Mouse (Mus musculus) forebrain, embryonic 12.5 days (tissue): Measurements from ENCODE around the gene Ctsll3. TPM values are rescaled to one million over a fixed set of nuclear protein-coding genes. Genes with fewer than 3 reads are reported as not detected.

Experiments used
- ATAC-seq: fragments of 200-750 bp; cut with Nextera tagmentation; 2 replicates; pipeline ENCODE4 v1.8.0; 2017; ENCODE audit warnings: moderate TSS enrichment; ENCODE audit not compliant: low FRiP score
- H3K27ac ChIP-seq: fragments of 300-500 bp; sonication (generic); 2 replicates; pipeline ENCODE4 v1.5.1; 2016; ENCODE audit warnings: mild to moderate bottlenecking
- H3K27me3 ChIP-seq: fragments of 300-500 bp; sonication (generic); 2 replicates; pipeline ENCODE4 v1.6.1; 2016; ENCODE audit warnings: mild to moderate bottlenecking
- H3K36me3 ChIP-seq: fragments of 300-500 bp; sonication (generic); replicated peaks from 2 replicates; pipeline ENCODE4 v1.6.1; 2016; ENCODE audit warnings: mild to moderate bottlenecking
- H3K4me1 ChIP-seq: fragments of 300-500 bp; sonication (generic); 2 replicates; pipeline ENCODE4 v1.6.1; 2016
- H3K4me2 ChIP-seq: fragments of 300-500 bp; sonication (generic); 2 replicates; pipeline ENCODE4 v1.6.1; 2016; ENCODE audit warnings: mild to moderate bottlenecking, moderate library complexity
- H3K4me3 ChIP-seq: fragments of 300-500 bp; sonication (generic); replicated peaks from 2 replicates; pipeline ENCODE4 v1.5.1; 2016; ENCODE audit warnings: mild to moderate bottlenecking
- H3K9ac ChIP-seq: fragments of 300-500 bp; sonication (generic); 2 replicates; pipeline ENCODE4 v1.6.1; 2016; ENCODE audit warnings: mild to moderate bottlenecking
- H3K9me3 ChIP-seq: fragments of 300-500 bp; sonication (generic); 2 replicates; pipeline ENCODE4 v1.6.1; 2016
- WGBS: fragments of 180-500 bp; shearing (Covaris S2); methylation state at CpG from one replicate; pipeline ENCODE4 v1.1.7; 2016; 5-methylcytosine and 5-hydroxymethylcytosine counted together
- polyA plus RNA-seq: library from polyadenylated mRNA; unstranded; fragments of >200 nt; fragmentation: Nextera tagmentation; extraction: Ambion mirVana; gene quantifications from 2 replicates; pipeline ENCODE4 v1.2.1, GENCODE M21; 2016

The Ctsll3 gene
- polyA plus RNA-seq, 1 experiment from 2014 or later: not detected

- no peaks in the 10 kb centered on the region for H3K27me3 ChIP-seq
- no peak within 1 kb of the TSS for H3K4me3 ChIP-seq
These were observed 16.4 kb downstream of the Ctsll3 start, which contains the start of gene BC051665 for GRCm38 (mm10) chr13:60786264-60786663. TSS of gene BC051665 (minus strand) at chr13:60786364.

GRCm38 (mm10) chr13:60783301-60783700 is 19.3 kb downstream of the Ctsll3 start:
- Histone ChIP-seq H3K36me3 (no peaks in the 10 kb centered on the region), H3K4me2 (no peak overlapping the region), H3K4me3 (no peak overlapping the region), H3K9me3 (no peaks in the 10 kb centered on the region), H3K27me3 (no peaks in the 10 kb centered on the region), H3K27ac (no peak overlapping the region), H3K9ac (no peak overlapping the region), H3K4me1 (no peaks in the 10 kb centered on the region)
- WGBS: 90% methylated on average over 7 of the region's 7 CpGs
- ATAC-seq: no peak

More at GRCm38 (mm10) chr13:60786264-60786663, 16.4 kb downstream of the Ctsll3 start, which contains the start of gene BC051665:
- no peaks in the 10 kb centered on the region for H3K4me1 ChIP-seq
- ATAC-seq: no peak
- H3K36me3 ChIP-seq: no peaks in the 10 kb centered on the region
- H3K27ac ChIP-seq: no peak within 1 kb of the TSS
- H3K9ac ChIP-seq: no peak within 1 kb of the TSS
- no peak within 1 kb of the TSS for H3K4me2 ChIP-seq
- H3K9me3 ChIP-seq: no peaks in the 10 kb centered on the region

DNA sequence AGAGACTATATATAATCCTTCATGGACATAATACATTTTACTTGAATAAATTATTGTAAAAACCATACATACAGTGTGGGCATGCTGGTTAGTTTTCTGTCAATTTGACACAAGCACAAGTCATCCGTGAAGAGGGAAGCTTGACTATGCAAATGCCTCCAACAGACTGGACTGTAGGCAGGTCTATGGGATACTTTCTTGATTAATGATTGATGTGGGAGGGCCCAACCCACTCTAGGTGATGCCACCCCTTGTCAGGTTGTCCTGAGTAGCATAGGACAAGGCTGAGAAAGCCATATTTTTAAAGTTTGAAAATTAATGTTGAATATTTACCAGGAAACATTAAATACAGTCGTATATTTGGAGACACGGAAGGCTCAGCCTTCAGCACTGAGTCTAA is 22.1 kb downstream of the Ctsll3 start:
- Histone ChIP-seq H3K36me3 (no peaks in the 10 kb centered on the region), H3K9ac (no peak overlapping the region), H3K4me2 (no peak overlapping the region), H3K27ac (no peak overlapping the region), H3K4me3 (no peak overlapping the region), H3K27me3 (no peaks in the 10 kb centered on the region), H3K9me3 (no peaks in the 10 kb centered on the region), H3K4me1 (no peaks in the 10 kb centered on the region)
- ATAC-seq: no peak
- 84% methylated on average over 3 of the region's 3 CpGs for WGBS

DNA sequence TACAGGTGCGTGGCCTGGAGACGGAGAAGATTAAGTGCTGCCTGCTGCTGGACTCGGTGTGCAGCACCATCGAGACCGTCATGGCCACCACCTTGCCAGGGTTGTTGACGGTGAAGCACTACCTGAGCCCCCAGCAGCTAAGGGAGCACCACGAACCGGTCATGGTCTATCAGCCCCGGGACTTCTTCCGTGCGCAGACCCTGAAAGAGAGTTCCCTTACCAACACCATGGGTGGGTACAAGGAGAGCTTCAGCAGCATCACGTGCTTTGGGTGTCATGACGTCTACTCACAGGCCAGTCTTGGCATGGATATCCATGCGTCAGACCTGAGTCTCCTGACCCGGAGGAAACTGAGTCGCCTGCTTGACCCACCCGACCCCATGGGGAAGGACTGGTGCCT is 41.5 kb downstream of the Ctsll3 start:
- 97% methylated on average over 17 of the region's 17 CpGs for WGBS
- no peaks in the 10 kb centered on the region for H3K4me1 ChIP-seq
- no peaks in the 10 kb centered on the region for H3K27me3 ChIP-seq
- H3K27ac ChIP-seq: no peak overlapping the region
- H3K9me3 ChIP-seq: no peaks in the 10 kb centered on the region
- H3K4me3 ChIP-seq: no peak overlapping the region
- no peak for ATAC-seq
- H3K36me3 ChIP-seq: peaks cover 60% of the 10 kb centered on the region
- H3K9ac ChIP-seq: no peak overlapping the region
- no peak overlapping the region for H3K4me2 ChIP-seq

DNA sequence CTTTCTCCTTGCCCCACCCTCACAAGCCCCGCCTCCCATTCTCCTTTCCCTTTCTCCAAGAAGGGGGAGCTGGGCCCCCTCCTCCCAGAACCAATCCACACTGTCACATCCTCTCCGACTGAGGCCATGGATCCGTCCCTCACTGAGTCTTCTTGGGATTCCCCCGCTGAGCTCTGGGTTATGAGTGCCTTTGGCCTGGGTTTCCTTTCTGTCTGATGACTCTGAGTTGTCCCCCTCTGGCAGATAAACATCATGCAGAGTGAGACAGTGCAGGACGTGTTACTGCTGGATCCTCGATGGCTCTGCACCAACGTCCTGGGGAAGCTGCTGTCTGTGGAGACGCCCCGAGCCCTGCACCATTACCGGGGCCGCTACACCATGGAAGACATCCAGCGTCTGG is 42.3 kb downstream of the Ctsll3 start:
- ATAC-seq: no peak
- WGBS: 94% methylated on average over 12 of the region's 12 CpGs
- Histone ChIP-seq H3K4me1 (no peaks in the 10 kb centered on the region), H3K27ac (no peak overlapping the region), H3K9me3 (no peaks in the 10 kb centered on the region), H3K4me3 (no peak overlapping the region), H3K4me2 (no peak overlapping the region), H3K9ac (no peak overlapping the region), H3K27me3 (no peaks in the 10 kb centered on the region), H3K36me3 (peaks cover 66% of the 10 kb centered on the region)

GRCm38 (mm10) chr13:60759136-60759535 is 43.5 kb downstream of the Ctsll3 start:
- Histone ChIP-seq H3K4me2 (no peak overlapping the region), H3K27me3 (no peaks in the 10 kb centered on the region), H3K4me3 (no peak overlapping the region), H3K27ac (no peak overlapping the region), H3K4me1 (no peaks in the 10 kb centered on the region), H3K36me3 (peaks cover 70% of the 10 kb centered on the region), H3K9ac (no peak overlapping the region), H3K9me3 (no peaks in the 10 kb centered on the region)
- WGBS: 32% methylated on average over 6 of the region's 6 CpGs
- ATAC-seq: no peak

- WGBS: 91% methylated on average over 13 of the region's 13 CpGs
- Histone ChIP-seq H3K4me3 (no peak overlapping the region), H3K27me3 (no peaks in the 10 kb centered on the region)
These were observed 45.4 kb downstream of the Ctsll3 start for GRCm38 (mm10) chr13:60757292-60757691.

DNA sequence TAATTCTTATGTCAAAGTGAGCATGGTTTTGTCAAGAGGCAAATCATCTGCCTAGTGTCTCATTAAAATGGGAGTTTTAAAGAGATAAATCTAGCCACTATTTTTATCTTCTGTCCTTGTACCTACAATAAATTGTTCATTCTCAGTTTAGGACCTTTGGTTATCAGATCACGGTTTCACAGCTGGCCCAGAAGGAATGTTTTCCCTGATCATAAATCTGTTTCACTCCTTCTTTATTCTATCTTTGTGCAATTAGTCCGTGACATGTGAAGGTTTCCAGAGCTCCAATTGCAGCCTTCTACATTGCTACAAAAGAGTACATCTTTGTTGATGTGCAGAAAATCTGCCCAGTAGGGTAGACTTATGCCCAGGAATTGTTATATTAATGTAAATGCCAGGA is 47.4 kb downstream of the Ctsll3 start:
- no peaks in the 10 kb centered on the region for H3K27me3 ChIP-seq
- no peak overlapping the region for H3K27ac ChIP-seq
- no peak overlapping the region for H3K4me2 ChIP-seq
- no peaks in the 10 kb centered on the region for H3K9me3 ChIP-seq
- no peak overlapping the region for H3K9ac ChIP-seq
- no peak for ATAC-seq
- peaks cover 77% of the 10 kb centered on the region for H3K36me3 ChIP-seq
- H3K4me3 ChIP-seq: no peak overlapping the region
- no peaks in the 10 kb centered on the region for H3K4me1 ChIP-seq
- WGBS: 90% methylated on average over 2 of the region's 2 CpGs

More at GRCm38 (mm10) chr13:60757292-60757691, 45.4 kb downstream of the Ctsll3 start:
- H3K9ac ChIP-seq: no peak overlapping the region
- H3K9me3 ChIP-seq: no peaks in the 10 kb centered on the region
- H3K36me3 ChIP-seq: peaks cover 76% of the 10 kb centered on the region
- H3K4me2 ChIP-seq: no peak overlapping the region
- H3K4me1 ChIP-seq: no peaks in the 10 kb centered on the region
- ATAC-seq: no peak
- H3K27ac ChIP-seq: no peak overlapping the region

GRCm38 (mm10) chr13:60753216-60753615 is 49.4 kb downstream of the Ctsll3 start:
- Histone ChIP-seq H3K9me3 (no peaks in the 10 kb centered on the region), H3K9ac (no peak overlapping the region), H3K4me3 (no peak overlapping the region), H3K27me3 (no peaks in the 10 kb centered on the region), H3K4me2 (no peak overlapping the region), H3K27ac (no peak overlapping the region), H3K36me3 (peaks cover 82% of the 10 kb centered on the region), H3K4me1 (no peaks in the 10 kb centered on the region)
- 97% methylated on average over 6 of the region's 6 CpGs for WGBS
- no peak for ATAC-seq

DNA sequence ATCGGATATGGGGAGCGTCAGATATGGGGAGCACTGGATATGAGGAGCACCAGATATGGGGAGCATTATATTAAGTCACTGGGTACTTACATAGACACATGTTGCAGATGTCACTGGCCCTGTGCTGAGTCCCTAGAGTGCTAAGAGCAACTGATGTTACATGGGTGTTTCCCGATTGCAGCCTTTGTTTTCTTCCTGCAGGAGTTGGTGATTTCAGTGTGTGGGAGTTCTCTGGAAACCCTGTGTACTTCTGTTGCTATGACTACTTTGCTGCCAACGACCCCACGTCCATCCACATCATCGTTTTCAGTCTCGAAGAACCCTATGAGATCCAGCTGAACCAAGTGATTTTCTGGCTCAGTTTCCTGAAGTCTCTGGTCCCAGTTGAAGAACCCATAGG is 51.7 kb downstream of the Ctsll3 start:
- no peak for ATAC-seq
- Histone ChIP-seq H3K9me3 (no peaks in the 10 kb centered on the region), H3K27me3 (no peaks in the 10 kb centered on the region), H3K36me3 (peaks cover 69% of the 10 kb centered on the region), H3K9ac (no peak overlapping the region), H3K4me3 (no peak overlapping the region), H3K4me2 (no peak overlapping the region), H3K4me1 (no peaks in the 10 kb centered on the region), H3K27ac (no peak overlapping the region)
- 92% methylated on average over 7 of the region's 7 CpGs for WGBS

DNA sequence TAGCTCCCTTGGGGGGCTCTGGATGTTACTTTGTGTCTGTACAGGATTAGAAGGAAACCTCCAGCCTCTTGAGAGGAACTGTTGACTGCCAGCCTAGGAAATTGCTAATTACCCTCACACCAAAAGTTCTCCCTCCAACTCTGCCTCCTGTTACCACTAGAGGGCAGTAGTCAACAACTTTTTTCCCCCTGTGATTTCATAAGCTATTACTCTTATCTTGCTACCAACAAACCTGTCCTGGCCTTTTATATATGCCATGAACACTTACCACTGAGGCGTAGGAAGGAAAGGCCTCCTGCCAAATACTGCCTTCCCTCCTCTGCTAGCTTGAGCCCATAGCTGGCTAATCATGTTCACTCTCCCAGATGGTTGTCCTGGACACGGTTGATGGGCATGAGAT is 54.1 kb downstream of the Ctsll3 start:
- Histone ChIP-seq H3K27ac (no peak overlapping the region), H3K9me3 (no peaks in the 10 kb centered on the region), H3K4me2 (no peak overlapping the region), H3K4me1 (peaks cover 5% of the 10 kb centered on the region; the same call in 1 of the 2 replicates), H3K9ac (no peak overlapping the region), H3K4me3 (no peak overlapping the region), H3K27me3 (no peaks in the 10 kb centered on the region), H3K36me3 (peaks cover 55% of the 10 kb centered on the region)
- WGBS: 94% methylated on average over 2 of the region's 2 CpGs
- ATAC-seq: no peak
